Mouse (Mus musculus) frontal cortex, postnatal 36 days (tissue): Measurements from ENCODE around the gene Htr5a.
A peak's percentile ranks its signal among the peaks of the same experiment; 100 is the strongest.

Experiments used
- DNase-seq, 2 experiments: peaks; one replicate each; pipeline ENCODE4 v3.0.0; 2022; ENCODE audit warnings: low spot score in 2 of 2

Htr5a gene

GRCm38 (mm10) chr5:27841701-27842295 lies at the start of gene Htr5a:
Gene Htr5a, plus strand, starts transcription at chr5:27842149.
- DNase-seq: peak; percentile 62 to 66

DNA sequence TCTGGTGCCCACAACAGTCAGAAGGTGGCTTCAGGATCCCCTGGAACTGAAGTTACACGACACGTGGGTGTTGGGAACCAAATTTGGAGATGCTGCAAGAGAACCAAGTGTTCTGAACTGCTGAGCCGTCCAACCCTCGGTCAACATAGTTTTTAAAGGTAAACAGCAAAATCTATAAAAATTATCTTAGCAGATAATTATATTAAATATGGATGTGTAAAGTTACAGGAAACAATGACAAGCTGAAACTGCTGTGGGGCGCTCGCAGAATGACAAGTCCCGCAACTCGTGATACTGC lies 49.8 kb upstream of the Htr5a start:
- DNase-seq: no peak

DNA sequence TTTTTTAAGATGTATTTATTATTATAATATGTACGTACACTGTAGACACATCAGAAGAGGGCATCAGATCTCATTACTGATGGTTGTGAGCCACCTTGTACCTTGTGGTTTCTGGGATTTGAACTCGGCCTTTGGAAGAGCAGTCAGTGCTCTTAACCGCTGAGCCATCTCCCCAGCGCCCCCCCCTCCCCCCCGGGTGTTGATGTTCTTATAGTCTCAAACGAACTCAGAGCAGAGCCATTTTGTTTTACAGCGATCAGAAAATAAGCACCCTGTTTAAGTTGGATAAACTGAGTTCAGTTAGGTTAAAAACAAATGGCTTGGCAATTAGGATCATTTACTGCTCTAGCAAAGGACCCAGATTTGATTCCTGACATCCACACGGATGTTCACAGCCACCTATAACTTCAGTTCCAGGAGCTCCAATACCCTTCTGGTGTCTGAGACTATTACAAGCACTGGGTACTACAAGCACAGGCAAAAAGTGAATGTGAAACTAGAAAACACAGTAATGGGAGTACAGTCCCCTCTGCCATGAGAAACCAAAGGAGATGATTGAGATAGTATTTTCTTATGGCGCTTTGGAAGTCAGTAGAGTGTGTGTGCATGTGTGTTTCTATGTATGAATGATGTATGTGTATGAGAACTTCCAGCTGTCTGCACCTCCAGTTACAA lies 49.3 kb upstream of the Htr5a start:
- DNase-seq: no peak

- peak; percentile 70 to 85 for DNase-seq
Observed at GRCm38 (mm10) chr5:27793923-27794322, 48.0 kb upstream of the Htr5a start.

DNA sequence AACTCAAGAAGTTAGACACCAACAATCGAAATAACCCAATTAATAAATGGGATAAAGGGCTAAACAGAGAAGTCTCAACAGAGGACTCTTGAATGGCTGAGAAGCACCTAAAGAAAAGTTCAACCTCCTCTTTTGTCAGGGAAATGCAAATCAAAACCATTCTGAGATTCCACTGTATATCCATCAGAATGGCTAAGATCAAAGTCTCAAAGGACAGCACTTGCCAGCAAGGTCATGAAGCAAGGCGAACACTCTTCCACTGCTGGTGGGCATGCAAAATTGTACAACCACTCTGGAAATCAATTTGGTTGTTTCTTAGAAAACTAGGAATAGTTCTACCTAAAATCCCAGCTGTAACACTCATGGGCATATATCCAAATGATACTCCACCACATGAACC lies 27.7 kb upstream of the Htr5a start:
- DNase-seq: no peak

DNA sequence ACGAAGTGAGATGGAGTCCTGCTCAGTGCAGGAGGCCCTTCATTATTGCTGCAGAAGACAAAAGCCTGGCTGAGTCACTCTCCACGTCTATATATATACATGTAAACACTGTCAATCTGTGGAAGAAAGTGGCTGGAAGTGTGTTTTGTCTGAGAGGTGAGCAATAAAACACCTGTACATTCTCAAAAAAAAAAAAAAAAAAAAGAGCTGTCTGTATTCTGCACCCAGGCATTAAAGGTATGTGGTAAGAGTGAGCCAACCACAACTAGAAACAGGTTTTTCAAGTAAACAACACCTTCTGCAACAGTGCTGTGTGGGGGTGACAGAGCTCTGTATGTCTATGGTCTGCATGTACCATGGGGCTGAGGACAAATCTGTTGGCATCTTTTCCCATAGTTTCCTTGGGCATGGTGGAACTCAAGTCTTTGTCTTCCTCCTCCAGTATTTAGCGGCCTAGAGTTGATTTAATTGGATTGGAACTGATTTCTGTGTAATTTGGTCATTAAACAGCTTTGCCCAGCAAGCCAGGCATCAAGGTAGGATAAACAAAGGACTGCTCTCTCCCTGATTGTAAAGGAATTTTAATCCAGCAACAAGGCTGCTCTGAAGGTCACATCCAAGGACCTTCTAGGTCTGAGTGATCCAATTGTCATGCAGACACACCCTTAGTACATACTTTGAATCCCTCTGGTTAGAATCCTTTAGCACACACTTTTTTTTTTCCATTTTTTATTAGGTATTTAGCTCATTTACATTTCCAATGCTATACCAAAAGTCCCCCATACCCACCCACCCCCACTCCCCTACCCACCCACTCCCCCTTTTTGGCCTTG lies 22.9 kb upstream of the Htr5a start:
- DNase-seq: no peak

GRCm38 (mm10) chr5:27821161-27821560 lies 20.8 kb upstream of the Htr5a start:
- no peak for DNase-seq

DNA sequence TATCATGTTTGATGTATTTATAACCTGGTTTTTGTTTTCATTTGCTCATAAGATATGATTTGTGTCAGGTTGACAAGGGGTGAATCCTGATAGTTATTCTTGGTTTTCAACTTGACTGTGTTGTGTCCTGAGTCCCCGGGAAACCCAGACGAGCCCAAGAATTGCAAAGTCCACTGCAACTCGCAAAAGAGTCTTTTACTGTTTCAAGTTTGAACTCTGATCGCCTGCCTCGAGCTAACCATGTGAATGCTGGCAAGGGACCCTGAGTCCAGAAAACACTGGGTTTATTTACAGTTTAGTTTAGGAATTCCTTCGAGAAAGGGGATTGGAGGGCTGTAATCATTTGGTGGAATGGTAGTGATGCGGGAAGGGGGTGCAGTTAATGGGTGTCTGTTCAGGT lies 14.0 kb upstream of the Htr5a start:
- DNase-seq: no peak

DNA sequence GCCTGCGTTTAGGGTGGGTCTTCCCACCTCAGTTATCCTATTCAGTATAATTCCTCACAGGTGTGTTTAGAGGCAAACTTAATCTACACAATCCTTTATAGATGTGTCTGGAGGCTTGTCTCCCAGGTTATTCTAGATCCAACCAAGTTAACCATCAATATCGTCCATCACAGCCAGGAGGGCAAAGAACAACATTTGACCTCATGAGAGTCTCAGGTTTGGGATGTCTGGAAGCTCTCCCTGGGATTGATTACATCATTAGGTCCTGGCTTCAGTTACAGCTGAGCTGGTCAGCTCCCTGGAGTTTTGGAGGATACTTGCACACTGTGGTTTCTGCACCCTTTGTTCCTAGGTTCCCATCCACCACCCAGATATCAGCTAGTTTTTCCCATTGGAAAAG lies 6.9 kb upstream of the Htr5a start:
- no peak for DNase-seq

DNA sequence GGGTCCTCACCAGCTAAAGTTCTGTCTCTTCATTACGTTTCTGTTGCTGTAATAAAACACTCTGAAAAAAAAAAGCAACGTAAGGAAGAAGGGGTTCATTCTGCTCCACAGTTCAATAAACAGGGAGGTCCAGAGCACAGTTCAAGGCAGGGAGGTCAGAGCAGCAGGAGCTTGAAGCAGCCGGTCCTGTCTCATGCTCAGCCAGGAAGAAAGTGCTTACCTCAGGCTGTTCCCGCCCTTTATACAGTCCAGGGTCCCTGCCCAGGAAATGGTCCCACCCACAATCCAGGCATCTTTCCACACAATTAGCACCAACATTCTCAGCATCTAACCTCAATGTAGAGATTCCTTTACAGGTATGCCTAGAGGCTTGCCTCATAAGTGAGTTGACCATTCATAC lies 3.9 kb upstream of the Htr5a start:
- no peak for DNase-seq

DNA sequence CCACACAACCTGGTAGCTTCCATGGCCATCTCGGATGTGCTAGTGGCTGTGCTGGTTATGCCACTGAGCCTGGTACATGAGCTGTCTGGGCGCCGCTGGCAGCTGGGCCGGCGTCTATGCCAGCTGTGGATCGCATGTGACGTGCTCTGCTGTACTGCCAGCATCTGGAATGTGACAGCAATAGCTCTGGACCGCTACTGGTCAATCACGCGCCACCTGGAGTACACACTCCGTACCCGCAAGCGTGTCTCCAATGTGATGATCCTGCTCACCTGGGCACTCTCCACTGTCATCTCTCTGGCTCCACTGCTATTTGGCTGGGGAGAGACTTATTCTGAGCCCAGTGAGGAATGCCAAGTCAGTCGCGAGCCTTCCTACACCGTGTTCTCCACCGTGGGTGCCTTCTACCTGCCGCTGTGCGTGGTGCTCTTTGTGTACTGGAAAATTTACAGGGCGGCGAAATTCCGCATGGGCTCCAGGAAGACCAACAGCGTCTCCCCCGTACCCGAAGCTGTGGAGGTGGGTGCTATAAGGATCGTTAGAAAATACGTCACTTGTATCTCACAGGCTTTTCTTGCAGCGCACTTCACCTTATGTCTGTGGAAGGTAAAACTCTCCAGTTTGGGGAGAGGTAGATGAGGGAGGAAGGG lies 847 bp downstream of the Htr5a start:
- DNase-seq: peak; percentile 46 to 58

GRCm38 (mm10) chr5:27846979-27847378 lies 5.0 kb downstream of the Htr5a start:
- DNase-seq: no peak

- DNase-seq: peak in 1 of 2 experiments; percentile 36
Observed at GRCm38 (mm10) chr5:27854290-27854689, 12.3 kb downstream of the Htr5a start.

- DNase-seq: no peak
Observed at GRCm38 (mm10) chr5:27855726-27856125, 13.8 kb downstream of the Htr5a start.

DNA sequence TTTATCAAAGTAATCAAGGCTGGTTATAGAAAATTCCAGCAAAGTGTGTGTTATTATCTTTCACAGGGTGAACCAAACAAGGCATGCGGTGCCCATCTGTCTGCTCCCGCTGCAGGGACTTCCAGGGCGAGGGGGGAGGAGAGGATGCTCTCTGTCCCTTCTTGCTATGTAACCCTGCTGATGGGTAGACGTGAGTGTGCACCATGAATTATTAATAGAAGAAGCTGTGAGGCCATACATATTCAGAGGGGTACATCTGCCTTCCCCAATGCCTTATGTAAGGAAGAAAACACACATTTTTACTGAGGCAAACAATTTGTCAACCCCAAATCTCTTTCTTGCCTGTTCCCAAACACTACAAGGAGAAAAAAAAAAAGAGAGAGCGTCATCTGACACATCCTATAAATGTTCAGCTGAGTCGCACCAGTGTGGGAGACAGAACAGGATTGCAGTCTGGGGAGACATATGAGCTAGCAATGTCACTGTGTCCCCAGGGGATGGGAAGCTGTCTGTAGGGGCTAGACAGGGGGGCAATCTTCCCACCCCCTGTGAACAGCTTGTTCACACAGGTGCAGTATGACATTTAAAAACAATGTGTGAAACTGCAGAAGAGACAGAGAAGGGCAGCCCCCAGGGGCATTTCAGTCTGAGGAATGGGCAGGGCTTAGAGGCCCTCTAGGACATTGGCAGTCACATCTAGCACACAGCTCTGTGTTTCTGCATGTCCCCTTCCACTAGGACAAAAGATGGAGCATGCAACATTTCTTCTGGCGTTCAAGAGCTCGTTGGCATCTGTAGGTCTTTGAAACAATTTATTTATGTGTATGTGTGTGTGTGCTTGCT lies 31.5 kb downstream of the Htr5a start:
- peak; percentile 48 to 51 for DNase-seq

- DNase-seq: peak; percentile 8 to 42
Observed at GRCm38 (mm10) chr5:27874211-27874610, 32.3 kb downstream of the Htr5a start.

DNA sequence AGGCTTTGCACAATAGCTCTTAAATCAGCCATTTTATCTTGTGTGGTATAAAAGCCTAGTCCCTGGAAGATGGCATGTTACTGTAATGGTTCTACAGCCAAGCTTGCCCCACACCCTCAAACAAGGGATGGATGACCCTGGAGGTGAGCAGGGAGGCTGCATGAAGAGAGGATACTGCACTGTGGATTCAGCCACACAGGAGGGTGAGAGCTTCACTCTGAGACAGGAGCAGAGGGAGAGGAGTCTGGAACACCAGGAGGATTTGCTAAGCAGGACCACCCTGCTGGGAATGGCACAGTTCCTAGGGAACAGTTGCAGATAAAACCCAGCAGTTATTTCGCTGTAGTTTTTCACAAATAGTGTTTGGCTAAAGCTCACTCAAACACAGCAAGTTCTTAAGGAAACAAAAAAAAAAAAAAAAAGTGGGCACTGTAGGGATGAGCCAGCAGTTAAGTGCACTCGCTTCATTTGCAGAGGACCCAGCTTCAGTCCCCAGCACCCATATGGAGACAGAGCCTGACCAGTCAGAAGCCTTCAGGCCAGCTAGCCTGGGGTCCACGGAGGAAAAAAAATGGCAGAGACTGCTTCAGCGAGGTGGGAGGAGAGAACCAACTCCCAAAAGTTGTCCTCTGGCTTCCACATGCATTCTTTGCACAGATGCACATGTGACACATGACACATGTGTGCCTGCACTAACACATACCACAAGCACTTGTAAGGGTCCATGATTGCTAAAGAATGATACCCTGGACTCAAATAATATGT lies 33.6 kb downstream of the Htr5a start:
- DNase-seq: no peak

DNA sequence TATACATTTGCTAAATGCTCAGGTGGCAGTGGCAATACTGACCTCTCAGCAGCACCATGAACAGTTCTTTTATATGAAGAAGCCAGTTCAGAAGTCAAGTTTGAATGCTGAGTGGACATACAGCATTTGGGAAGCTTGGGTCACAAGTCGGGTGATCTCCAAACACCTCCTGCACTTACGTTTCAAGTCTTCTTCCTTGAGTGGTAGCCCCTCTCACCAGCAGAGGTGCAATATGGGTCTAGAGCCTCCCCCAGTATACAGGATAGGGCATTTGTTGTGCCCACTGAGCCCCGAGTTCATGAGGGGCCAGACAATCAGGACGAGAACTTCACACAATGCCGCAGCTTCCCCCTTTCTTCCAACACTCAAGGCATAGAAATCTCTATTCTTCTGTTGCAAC lies 36.4 kb downstream of the Htr5a start:
- DNase-seq: no peak

- no peak for DNase-seq
Observed at GRCm38 (mm10) chr5:27879726-27880125, 37.8 kb downstream of the Htr5a start.

GRCm38 (mm10) chr5:27880329-27881036 lies 38.5 kb downstream of the Htr5a start:
- no peak for DNase-seq
